Mouse (Mus musculus) lung, postnatal 0 days (tissue): ENCODE results near the gene Cyp1a1. TPM values are rescaled to one million over a fixed set of nuclear protein-coding genes. Genes with fewer than 3 reads are reported as not detected.

Experiments used
- ATAC-seq: fragments of 200-750 bp; cut with Nextera tagmentation; 2 replicates; pipeline ENCODE4 v1.8.0; 2017; ENCODE audit warnings: moderate library complexity
- DNase-seq: peaks from one replicate; pipeline ENCODE4 v3.0.0-alpha.2; 2016; ENCODE audit warnings: low spot score
- H3K27ac ChIP-seq: fragments of 300-500 bp; sonication (generic); 2 replicates; pipeline ENCODE4 v1.5.1; 2014; ENCODE audit warnings: antibody characterized with exemption, mild to moderate bottlenecking, low read length, mixed read lengths
- H3K27me3 ChIP-seq: fragments of 300-500 bp; sonication (generic); replicated peaks from 2 replicates; pipeline ENCODE4 v1.6.1; 2014; ENCODE audit warnings: low read length, mixed read lengths; ENCODE audit not compliant: insufficient read depth
- H3K36me3 ChIP-seq: fragments of 300-500 bp; sonication (generic); 2 replicates; pipeline ENCODE4 v1.6.1; 2014; ENCODE audit warnings: low read length, mixed read lengths; ENCODE audit not compliant: insufficient read depth
- H3K4me1 ChIP-seq: fragments of 300-500 bp; sonication (generic); 2 replicates; pipeline ENCODE4 v1.6.1; 2014; ENCODE audit warnings: antibody characterized with exemption, low read depth, low read length, mixed read lengths; ENCODE audit not compliant: insufficient read depth
- H3K4me2 ChIP-seq: fragments of 300-500 bp; sonication (generic); replicated peaks from 2 replicates; pipeline ENCODE4 v1.6.1; 2014; ENCODE audit warnings: low read depth, mild to moderate bottlenecking, low read length, moderate library complexity, mixed read lengths
- H3K4me3 ChIP-seq: fragments of 300-500 bp; sonication (generic); 2 replicates; pipeline ENCODE4 v1.5.1; 2014; ENCODE audit warnings: low read depth, low read length
- H3K9ac ChIP-seq: fragments of 300-500 bp; sonication (generic); replicated peaks from 2 replicates; pipeline ENCODE4 v1.6.1; 2014; ENCODE audit warnings: low read depth, mild to moderate bottlenecking
- H3K9me3 ChIP-seq: fragments of 300-500 bp; sonication (generic); 2 replicates; pipeline ENCODE4 v1.6.1; 2016; ENCODE audit warnings: low read length, mixed read lengths
- CTCF ChIP-seq: IDR thresholded peaks from 2 replicates; pipeline ENCODE4 v1.5.1; 2016; ENCODE audit warnings: antibody characterized with exemption, mild to moderate bottlenecking
- EP300 ChIP-seq: IDR thresholded peaks from 2 replicates; pipeline ENCODE4 v1.6.1; 2016; ENCODE audit warnings: antibody characterized with exemption, mild to moderate bottlenecking, control low read depth
- WGBS: fragments of 180-500 bp; shearing (Covaris S2); extraction: QIAGEN DNeasy Blood & Tissue Kit; methylation state at CpG from one replicate; pipeline ENCODE4 v1.1.7; 2014; 5-methylcytosine and 5-hydroxymethylcytosine counted together
- polyA plus RNA-seq: library from polyadenylated mRNA; unstranded; fragments of >200 nt; fragmentation: Nextera tagmentation; extraction: Ambion mirVana; gene quantifications from 2 replicates; pipeline ENCODE4 v1.2.1, GENCODE M21; 2015

Cyp1a1 gene
- polyA plus RNA-seq, 1 experiment from 2014 or later, result 9.0 TPM

DNA sequence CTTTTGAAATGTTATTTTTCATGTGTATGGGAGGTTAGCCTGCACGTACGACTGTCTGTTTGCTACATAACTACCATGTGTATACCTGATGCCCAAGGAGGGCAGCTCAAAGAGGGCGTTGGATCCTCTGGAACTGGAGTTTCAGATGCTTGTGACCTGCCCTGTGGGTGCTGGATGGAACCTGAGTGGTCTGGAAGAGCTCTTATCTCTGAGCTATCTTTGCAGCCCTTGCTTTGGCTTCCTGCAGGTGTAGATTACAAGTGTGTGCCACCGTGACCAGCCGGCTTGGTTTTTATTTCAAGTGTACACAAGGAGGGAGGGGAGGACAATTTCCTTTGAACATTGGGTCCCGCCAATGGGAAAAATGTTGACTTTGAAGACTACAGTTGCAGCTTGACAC is 27.2 kb upstream of the Cyp1a1 start:
- ATAC-seq (no peak), DNase-seq (no peak)
- no peaks in the 10 kb centered on the region for H3K36me3 ChIP-seq
- 48% methylated on average over 6 of the region's 6 CpGs for WGBS
- no peaks in the 10 kb centered on the region for H3K9me3 ChIP-seq
- no peak overlapping the region for H3K4me2 ChIP-seq
- H3K4me3 ChIP-seq, result no peak overlapping the region
- no peak overlapping the region for H3K9ac ChIP-seq
- no peak overlapping the region for H3K27ac ChIP-seq
- H3K27me3 ChIP-seq, result no peaks in the 10 kb centered on the region
- no peaks in the 10 kb centered on the region for H3K4me1 ChIP-seq
- TF ChIP-seq CTCF (no peak), EP300 (no peak)

DNA sequence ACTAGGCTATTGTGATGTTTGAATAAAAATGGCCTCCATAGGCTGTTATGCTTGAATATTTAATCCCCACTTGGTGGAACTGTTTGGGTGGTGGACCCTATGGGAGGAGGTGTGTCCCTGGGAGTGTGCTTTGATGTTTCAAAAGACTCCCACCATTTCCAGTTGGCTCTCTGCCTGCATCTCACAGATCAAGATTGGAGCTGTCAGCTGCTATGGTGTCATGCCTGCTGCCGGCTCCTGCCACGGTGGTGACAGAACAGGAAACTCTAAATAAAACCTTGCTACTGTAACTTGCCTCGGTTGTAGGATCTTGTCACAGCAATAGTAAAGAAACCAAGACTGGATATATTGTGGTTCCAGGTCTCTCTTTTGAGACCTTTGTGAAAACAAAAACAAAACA is 26.2 kb upstream of the Cyp1a1 start:
- no peaks in the 10 kb centered on the region for H3K9me3 ChIP-seq
- no peaks in the 10 kb centered on the region for H3K36me3 ChIP-seq
- no peak for ATAC-seq
- no peak overlapping the region for H3K9ac ChIP-seq
- no peak for TF ChIP-seq EP300
- TF ChIP-seq CTCF, result no peak
- no peak overlapping the region for H3K4me2 ChIP-seq
- no peaks in the 10 kb centered on the region for H3K27me3 ChIP-seq
- no peak overlapping the region for H3K4me3 ChIP-seq
- 42% methylated on average over 3 of the region's 3 CpGs for WGBS
- DNase-seq, result peak; percentile 4
- H3K27ac ChIP-seq, result no peak overlapping the region
- H3K4me1 ChIP-seq, result no peaks in the 10 kb centered on the region

- Histone ChIP-seq H3K27me3 (no peaks in the 10 kb centered on the region), H3K4me3 (no peak overlapping the region), H3K36me3 (no peaks in the 10 kb centered on the region), H3K4me1 (no peaks in the 10 kb centered on the region), H3K9ac (no peak overlapping the region), H3K4me2 (no peak overlapping the region), H3K9me3 (no peaks in the 10 kb centered on the region), H3K27ac (no peak overlapping the region)
- DNase-seq (no peak), ATAC-seq (no peak)
- WGBS, result 37% methylated on average over 7 of the region's 7 CpGs
- no peak for TF ChIP-seq CTCF
- no peak for TF ChIP-seq EP300
Measured at GRCm38 (mm10) chr9:57664616-57665015, 23.1 kb upstream of the Cyp1a1 start.

GRCm38 (mm10) chr9:57666536-57666935 is 21.2 kb upstream of the Cyp1a1 start:
- DNase-seq, result peak; percentile 29
- peak; percentile 64 for ATAC-seq
- WGBS, result 56% methylated on average over 8 of the region's 8 CpGs

DNA sequence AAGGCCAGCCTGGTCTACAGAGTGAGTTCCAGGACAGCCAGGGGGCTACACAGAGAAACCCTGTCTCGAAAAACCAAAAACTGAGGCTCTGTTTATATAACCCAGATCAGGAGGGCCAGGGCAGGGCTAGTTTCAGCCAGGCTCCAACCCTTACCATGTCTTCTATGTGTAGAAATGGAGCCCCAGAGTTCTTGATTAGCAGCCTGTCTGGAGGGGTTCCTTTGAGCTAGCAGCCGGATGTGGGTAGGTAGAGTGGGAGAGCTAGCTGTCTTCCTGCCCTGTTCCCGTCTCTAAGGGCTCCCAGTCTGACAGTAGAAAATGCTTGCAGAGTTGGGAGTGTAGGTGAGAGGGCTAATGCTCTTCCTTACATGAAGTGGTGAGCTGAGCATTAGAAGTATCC is 20.6 kb upstream of the Cyp1a1 start:
- no peaks in the 10 kb centered on the region for H3K27me3 ChIP-seq
- no peaks in the 10 kb centered on the region for H3K9me3 ChIP-seq
- no peak for TF ChIP-seq EP300
- no peak for TF ChIP-seq CTCF
- ATAC-seq (no peak), DNase-seq (no peak)
- H3K9ac ChIP-seq, result no peak overlapping the region
- H3K4me1 ChIP-seq, result no peaks in the 10 kb centered on the region
- no peak overlapping the region for H3K4me3 ChIP-seq
- H3K4me2 ChIP-seq, result no peak overlapping the region
- WGBS, result 60% methylated on average over 3 of the region's 3 CpGs
- H3K27ac ChIP-seq, result peak overlapping the region; percentile 58
- H3K36me3 ChIP-seq, result no peaks in the 10 kb centered on the region

More at GRCm38 (mm10) chr9:57666536-57666935, 21.2 kb upstream of the Cyp1a1 start:
- TF ChIP-seq EP300, result no peak
- TF ChIP-seq CTCF, result no peak
- Histone ChIP-seq H3K9me3 (no peaks in the 10 kb centered on the region), H3K4me3 (no peak overlapping the region), H3K36me3 (no peaks in the 10 kb centered on the region), H3K4me1 (no peaks in the 10 kb centered on the region), H3K27ac (peak overlapping the region; percentile 58; the same call in 1 of the 2 replicates), H3K4me2 (no peak overlapping the region), H3K9ac (no peak overlapping the region), H3K27me3 (no peaks in the 10 kb centered on the region)

- WGBS, result 49% methylated on average over 11 of the region's 11 CpGs
- H3K27ac ChIP-seq, result peak overlapping the region; percentile 58
- no peak overlapping the region for H3K4me3 ChIP-seq
- TF ChIP-seq EP300 (peak; percentile 99), CTCF (no peak)
- H3K4me1 ChIP-seq, result no peaks in the 10 kb centered on the region
- H3K36me3 ChIP-seq, result no peaks in the 10 kb centered on the region
- DNase-seq, result peak; percentile 63
- ATAC-seq, result peak; percentile 90
- no peak overlapping the region for H3K9ac ChIP-seq
- H3K4me2 ChIP-seq, result no peak overlapping the region
- H3K27me3 ChIP-seq, result no peaks in the 10 kb centered on the region
- H3K9me3 ChIP-seq, result no peaks in the 10 kb centered on the region
Measured at GRCm38 (mm10) chr9:57667817-57668216, 19.9 kb upstream of the Cyp1a1 start.

DNA sequence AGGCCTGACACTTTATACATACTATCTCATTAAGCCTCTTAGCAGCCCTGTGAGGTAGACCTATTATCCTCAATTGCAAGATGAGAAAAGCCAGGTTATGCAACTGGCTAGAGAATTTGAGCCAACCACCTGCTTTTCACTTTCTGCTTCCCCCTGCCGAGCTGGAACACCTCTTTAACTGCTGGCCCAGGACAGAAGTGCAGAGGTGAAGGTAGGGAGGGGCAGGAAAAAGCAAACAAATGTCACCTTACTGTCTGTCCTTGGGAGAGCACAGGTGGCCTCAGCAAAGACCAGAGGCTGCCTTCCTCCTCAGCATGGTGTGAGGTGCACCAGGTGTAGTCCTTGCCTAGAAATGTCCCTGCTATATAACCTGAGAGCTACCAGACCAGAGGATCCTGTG is 19.5 kb upstream of the Cyp1a1 start:
- no peak overlapping the region for H3K4me3 ChIP-seq
- no peaks in the 10 kb centered on the region for H3K27me3 ChIP-seq
- ATAC-seq (no peak), DNase-seq (no peak)
- H3K4me1 ChIP-seq, result no peaks in the 10 kb centered on the region
- no peaks in the 10 kb centered on the region for H3K36me3 ChIP-seq
- no peak for TF ChIP-seq EP300
- no peak for TF ChIP-seq CTCF
- H3K4me2 ChIP-seq, result no peak overlapping the region
- 0% methylated on average over 1 of the region's 1 CpGs for WGBS
- 0 out of 2 replicates have a peak overlapping the region, but pooled peaks have one; percentile 20 for H3K27ac ChIP-seq
- H3K9ac ChIP-seq, result no peak overlapping the region
- no peaks in the 10 kb centered on the region for H3K9me3 ChIP-seq
